Mouse (Mus musculus) ES-E14 (cell line): ENCODE results near the gene Popdc2.

Experiments
- CHD2 ChIP-seq: IDR thresholded peaks from 2 replicates; pipeline ENCODE4 v1.6.1; 2014; ENCODE audit warnings: mild to moderate bottlenecking, low read depth, low read length, inconsistent platforms
- HCFC1 ChIP-seq: IDR thresholded peaks from 2 replicates; pipeline ENCODE4 v1.6.1; 2012; ENCODE audit warnings: low read length, inconsistent platforms, borderline replicate concordance; ENCODE audit not compliant: insufficient read depth
- MAFK ChIP-seq: IDR thresholded peaks from 2 replicates; pipeline ENCODE4 v1.6.1; 2014; ENCODE audit warnings: mild to moderate bottlenecking, low read depth, low read length, inconsistent platforms; ENCODE audit not compliant: insufficient read depth
- ZC3H11A ChIP-seq: IDR thresholded peaks from 2 replicates; pipeline ENCODE4 v1.6.1; 2012; ENCODE audit warnings: low read depth, mild to moderate bottlenecking, inconsistent platforms, low read length, borderline replicate concordance
- ZNF384 ChIP-seq: IDR thresholded peaks from 2 replicates; pipeline ENCODE4 v1.6.1; 2012; ENCODE audit warnings: low read depth, low read length, inconsistent platforms

- TF ChIP-seq ZNF384: no peak
- no peak for TF ChIP-seq CHD2
- no peak for TF ChIP-seq ZC3H11A
- no peak for TF ChIP-seq HCFC1
- TF ChIP-seq MAFK: no peak
Observed at GRCm38 (mm10) chr16:38372876-38373275, 10.9 kb downstream of the Popdc2 start.
